Mouse (Mus musculus) cerebellum, adult 2 months (tissue): ENCODE measurements around the gene Brip1.

Experiments
- CTCF ChIP-seq: fragments of 200-500 bp; IDR thresholded peaks from 2 replicates; pipeline ENCODE4 v1.5.1; 2011; ENCODE audit warnings: low read depth, mild to moderate bottlenecking, control low read depth, low read length, moderate library complexity, borderline replicate concordance; ENCODE audit not compliant: insufficient read depth
- POLR2A ChIP-seq: fragments of 200-500 bp; IDR thresholded peaks from 2 replicates; pipeline ENCODE4 v1.6.1; 2011; ENCODE audit warnings: low read length, control low read depth, borderline replicate concordance; ENCODE audit not compliant: insufficient read depth

GRCm38 (mm10) chr11:86226646-86227180, 25.7 kb upstream of the Brip1 start:
- TF ChIP-seq CTCF (no peak), POLR2A (no peak)
